Mouse (Mus musculus) liver, embryonic 14 days (tissue): ENCODE measurements around the gene Schip1. TPM values are rescaled to one million over a fixed set of nuclear protein-coding genes. Genes with fewer than 3 reads are reported as not detected.

ENCODE experiments used
- polyA plus RNA-seq: library from polyadenylated mRNA; depleted of rRNA; stranded (reverse); fragments of >200 nt; gene quantifications from 2 replicates; pipeline ENCODE4 v1.2.3, GENCODE M21; 2012; rRNA removed

Schip1 gene
- 0.91 and 1.3 TPM in 2 replicates for polyA plus RNA-seq

GRCm38 (mm10) chr3:68064731-68065130 is at the start of gene Schip1:
Schip1 (plus strand) TSS chr3:68064802.

Other genes with a start within 250 kb of the Schip1 start
- gene Iqcj, start 172.6 kb upstream of the Schip1 start, polyA plus RNA-seq, result not detected in 2 replicates
- gene Iqschfp, start 172.6 kb upstream of the Schip1 start, polyA plus RNA-seq, result not detected in 2 replicates